Mouse (Mus musculus) brain, embryonic 18.5 days (tissue): ENCODE measurements at regions not wholly inside any gene's neighbourhood (a gene's known extent, or its start where the extent isn't known, plus 50 kb on each side); places are given as distances from the start of the nearest gene placed in this dataset.
A peak's percentile ranks its signal among the peaks of the same experiment; 100 is the strongest.

ENCODE experiments used
- DNase-seq: peaks from one replicate; pipeline ENCODE4 v3.0.0-alpha.2; 2012; ENCODE audit warnings: low read depth, low spot score

DNA sequence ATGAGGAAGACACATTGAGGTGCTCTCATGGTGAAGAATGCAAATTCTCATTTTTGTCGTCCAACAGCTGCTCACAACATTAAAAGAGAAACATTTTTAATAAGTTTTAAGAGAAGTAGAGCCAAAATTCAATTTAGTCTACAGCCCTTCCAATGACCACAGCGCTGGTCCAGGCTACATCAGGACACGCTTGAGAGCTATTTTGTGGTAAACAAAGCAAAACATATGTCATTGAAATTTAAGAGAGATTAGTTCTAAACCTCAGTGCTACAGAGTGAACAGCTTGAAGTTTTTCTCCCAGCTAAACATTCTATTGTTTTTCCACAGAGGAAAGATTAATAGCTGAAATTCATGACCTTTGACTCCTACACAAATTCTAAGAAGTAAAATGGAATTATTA lies 1820.8 kb upstream of the Acvr2a start:
- DNase-seq: no peak

DNA sequence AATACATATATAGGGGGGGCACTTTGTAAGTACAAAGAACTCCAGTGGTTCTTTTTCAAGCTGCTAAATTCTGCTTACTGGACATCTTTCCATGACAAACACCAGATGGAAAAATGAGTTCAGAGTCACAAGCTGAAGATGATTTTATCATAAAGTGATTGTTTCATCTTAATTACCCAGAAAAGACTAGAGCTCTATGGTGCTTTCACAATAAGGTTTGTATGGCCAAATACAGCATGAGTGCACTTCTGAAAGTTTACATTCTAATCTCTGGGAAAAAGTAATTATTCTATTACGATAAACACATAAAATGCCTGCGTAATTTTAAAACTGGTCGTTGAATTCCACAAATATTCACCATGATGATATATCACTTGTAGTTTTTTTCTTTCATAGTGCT lies 1821.2 kb upstream of the Acvr2a start:
- no peak for DNase-seq

GRCm38 (mm10) chr2:46986689-46987088 lies 1827.2 kb upstream of the Acvr2a start:
- no peak for DNase-seq

- no peak for DNase-seq
Observed at GRCm38 (mm10) chr2:46985915-46986672, 1827.8 kb upstream of the Acvr2a start.

DNA sequence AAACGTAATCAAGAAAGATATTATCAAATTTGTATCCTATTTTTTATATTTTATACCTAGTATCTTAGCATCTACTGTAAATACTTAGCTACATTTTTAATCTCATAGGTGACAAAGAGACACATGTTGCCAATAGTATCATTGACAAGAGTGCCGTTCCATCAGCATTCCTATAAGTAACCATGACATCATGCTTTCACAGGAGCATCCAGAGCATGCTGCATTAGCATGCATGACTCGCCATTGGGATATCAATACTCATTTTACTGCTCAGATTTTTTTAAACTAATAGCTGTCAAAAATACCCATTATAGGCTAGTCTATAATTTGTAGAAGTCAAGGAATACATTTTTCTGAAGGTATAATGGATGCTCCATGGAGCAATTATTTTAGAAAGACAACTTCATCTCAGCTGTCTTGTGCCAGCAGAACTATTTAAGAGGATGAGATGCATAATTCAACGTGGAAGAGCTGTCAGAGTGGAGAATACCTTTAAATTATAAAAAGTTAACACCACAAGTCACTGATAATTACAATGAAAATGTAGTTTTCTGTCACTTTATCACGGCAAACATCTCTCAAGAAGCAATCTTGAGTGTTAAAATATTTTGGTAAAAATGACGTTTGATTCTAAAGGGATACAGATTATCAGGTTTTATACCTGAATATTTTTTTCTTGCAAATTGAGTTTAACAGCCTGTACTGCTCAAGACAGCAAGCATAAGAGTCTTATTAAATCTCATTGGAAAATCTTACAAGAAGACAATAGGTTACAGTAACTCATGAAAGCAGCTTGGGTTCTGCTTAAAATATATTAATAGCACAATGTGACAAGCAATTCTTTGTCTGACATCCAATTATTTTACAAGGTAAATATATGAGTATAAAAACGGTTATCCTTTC lies 1823.7 kb upstream of the Zeb2 start:
- DNase-seq: peak; percentile 10

DNA sequence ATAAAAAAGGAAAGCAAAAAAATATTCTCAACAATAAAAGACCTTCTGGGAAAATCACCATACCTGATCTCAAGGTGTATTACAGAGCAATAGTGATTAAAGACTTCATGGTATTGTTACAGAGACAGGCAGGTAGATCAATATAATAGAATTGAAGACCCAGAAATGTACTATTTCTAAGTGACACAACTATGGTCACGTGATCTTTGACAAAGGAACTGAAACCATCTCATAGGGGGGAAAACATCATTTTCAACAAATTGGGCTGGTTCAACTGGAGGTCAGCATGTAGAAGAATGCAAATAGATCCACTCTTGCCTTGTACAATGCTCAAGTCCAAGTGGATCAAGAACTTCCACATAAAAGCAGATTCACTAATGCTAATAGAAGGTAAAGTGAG lies 1815.6 kb upstream of the Zeb2 start:
- no peak for DNase-seq

DNA sequence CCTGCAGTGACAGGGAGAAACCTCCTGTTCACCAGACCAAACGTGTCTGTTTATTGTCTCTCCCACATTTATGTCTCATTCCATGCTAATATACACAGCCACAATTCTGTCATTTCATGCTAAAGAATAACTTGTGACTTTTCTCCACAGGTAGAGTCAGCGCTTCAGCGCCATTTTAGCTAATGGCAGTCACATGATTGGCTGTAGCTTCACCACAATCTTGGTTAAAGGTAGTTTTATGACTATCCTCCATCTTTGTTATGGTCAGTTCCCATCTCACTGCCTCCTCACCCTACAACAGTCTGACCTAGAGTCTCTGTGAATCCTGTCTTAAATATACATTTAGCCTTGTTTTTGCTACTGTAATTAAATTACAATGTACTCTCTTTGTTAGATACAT lies 1807.0 kb upstream of the Zeb2 start:
- DNase-seq: no peak

- no peak for DNase-seq
Observed at GRCm38 (mm10) chr2:46913496-46913895, 1796.3 kb upstream of the Zeb2 start.

GRCm38 (mm10) chr2:46883216-46883615 lies 1766.0 kb upstream of the Zeb2 start:
- DNase-seq: no peak

DNA sequence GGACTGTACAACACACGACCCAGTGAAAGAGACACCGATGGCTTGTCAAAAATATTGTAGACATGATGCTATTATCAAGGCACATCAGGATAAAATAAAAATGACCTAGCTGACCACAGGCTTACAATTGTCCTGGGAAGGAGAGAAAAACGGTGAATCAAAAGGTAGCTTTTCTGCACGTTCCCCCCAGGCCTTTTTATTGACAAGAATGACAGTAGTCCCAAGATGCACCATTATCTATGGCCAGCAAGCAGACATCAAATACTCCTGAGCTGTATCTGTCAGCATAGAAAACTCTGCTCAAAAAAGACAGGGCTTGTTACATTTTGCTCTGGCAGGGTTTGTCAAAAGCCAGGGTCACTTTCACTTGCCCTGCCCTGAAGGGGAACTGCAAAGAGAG lies 1753.6 kb upstream of the Zeb2 start:
- no peak for DNase-seq
